Mouse (Mus musculus): ENCODE measurements around the gene Wasf2. TPM values are rescaled to one million over a fixed set of nuclear protein-coding genes. Genes with fewer than 3 reads are reported as not detected.

Gene Wasf2
- polyA plus RNA-seq, 1 experiment: 97.6 TPM

- peak overlapping the region; percentile 84 for H3K27ac ChIP-seq (ENCODE audit: insufficient read depth, low read depth, low read length)
- no peak for TF ChIP-seq POLR2A (IDR thresholded peaks at IDR 0.05; ENCODE audit: low read depth, low read length)
- TF ChIP-seq CTCF (IDR thresholded peaks at IDR 0.05; ENCODE audit: extremely low read depth, insufficient read length, insufficient replicate concordance, low read depth, low read length): no peak
- 61% methylated on average over 14 of the region's 14 CpGs for WGBS
These were observed 45.9 kb downstream of the Wasf2 start for GRCm38 (mm10) chr4:133175998-133176760.

DNA sequence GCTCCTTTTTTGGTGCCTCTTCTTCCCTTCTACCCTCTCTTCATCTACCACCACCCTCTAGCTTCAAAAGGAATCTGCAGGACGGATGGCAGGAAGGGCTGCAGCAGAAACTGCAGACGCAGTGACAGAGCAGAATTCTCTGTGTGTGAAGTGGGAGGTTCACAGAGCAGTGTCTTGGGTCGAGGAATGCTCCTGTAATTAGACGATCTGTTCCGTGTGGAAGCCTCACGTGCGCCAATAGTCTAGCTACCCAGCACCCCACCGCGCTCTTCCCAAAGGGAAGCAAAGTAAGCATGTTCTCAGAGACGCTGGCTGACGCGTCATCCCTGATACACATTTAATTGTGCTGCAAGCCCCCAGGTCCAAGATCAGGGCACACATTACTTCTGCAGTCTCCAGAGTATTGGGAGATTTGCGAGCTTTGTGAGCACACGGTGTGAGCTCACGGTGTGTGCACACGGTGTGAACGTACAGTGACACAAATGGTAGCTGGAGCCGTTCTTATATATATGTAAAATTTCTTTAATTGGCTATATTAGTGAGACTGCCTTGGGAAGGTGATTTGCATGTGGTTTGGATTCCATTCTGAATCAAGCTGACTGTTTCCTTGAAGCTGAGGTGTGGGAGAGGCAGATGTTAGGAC is 46.6 kb downstream of the Wasf2 start:
- no peak for TF ChIP-seq POLR2A (IDR thresholded peaks at IDR 0.05; ENCODE audit: low read depth, low read length)
- TF ChIP-seq CTCF (IDR thresholded peaks at IDR 0.05; ENCODE audit: extremely low read depth, insufficient read length, insufficient replicate concordance, low read depth, low read length): no peak
- Histone ChIP-seq H3K27ac (ENCODE audit: insufficient read depth, low read depth, low read length) (no peak overlapping the region), H3K36me3 (ENCODE audit: control insufficient read depth, insufficient read depth, low read length) (peaks cover 29% of the 10 kb centered on the region), H3K4me1 (ENCODE audit: control insufficient read depth, insufficient read depth, insufficient read length, low read length) (peaks cover 42% of the 10 kb centered on the region), H3K4me3 (ENCODE audit: low read depth, low read length) (no peak overlapping the region), H3K27me3 (ENCODE audit: control insufficient read depth, insufficient read depth, low read length) (no peaks in the 10 kb centered on the region)
- WGBS: 87% methylated on average over 18 of the region's 18 CpGs

More at GRCm38 (mm10) chr4:133175998-133176760, 45.9 kb downstream of the Wasf2 start:
- H3K4me3 ChIP-seq (ENCODE audit: low read depth, low read length): no peak overlapping the region
- peaks cover 30% of the 10 kb centered on the region for H3K36me3 ChIP-seq (ENCODE audit: control insufficient read depth, insufficient read depth, low read length)
- H3K27me3 ChIP-seq (ENCODE audit: control insufficient read depth, insufficient read depth, low read length): no peaks in the 10 kb centered on the region
- H3K4me1 ChIP-seq (ENCODE audit: control insufficient read depth, insufficient read depth, insufficient read length, low read length): peaks cover 46% of the 10 kb centered on the region

- H3K27me3 ChIP-seq (ENCODE audit: control insufficient read depth, insufficient read depth, low read length): no peaks in the 10 kb centered on the region
- 25% methylated on average over 5 of the region's 5 CpGs for WGBS
- no peak overlapping the region for H3K4me3 ChIP-seq (ENCODE audit: low read depth, low read length)
- H3K36me3 ChIP-seq (ENCODE audit: control insufficient read depth, insufficient read depth, low read length): peaks cover 32% of the 10 kb centered on the region
- H3K4me1 ChIP-seq (ENCODE audit: control insufficient read depth, insufficient read depth, insufficient read length, low read length): peaks cover 38% of the 10 kb centered on the region
- peak overlapping the region; percentile 75 for H3K27ac ChIP-seq (ENCODE audit: insufficient read depth, low read depth, low read length)
- TF ChIP-seq CTCF (IDR thresholded peaks at IDR 0.05; ENCODE audit: extremely low read depth, insufficient read length, insufficient replicate concordance, low read depth, low read length) (no peak), POLR2A (IDR thresholded peaks at IDR 0.05; ENCODE audit: low read depth, low read length) (no peak)
These were observed 48.0 kb downstream of the Wasf2 start for GRCm38 (mm10) chr4:133178305-133178704.

DNA sequence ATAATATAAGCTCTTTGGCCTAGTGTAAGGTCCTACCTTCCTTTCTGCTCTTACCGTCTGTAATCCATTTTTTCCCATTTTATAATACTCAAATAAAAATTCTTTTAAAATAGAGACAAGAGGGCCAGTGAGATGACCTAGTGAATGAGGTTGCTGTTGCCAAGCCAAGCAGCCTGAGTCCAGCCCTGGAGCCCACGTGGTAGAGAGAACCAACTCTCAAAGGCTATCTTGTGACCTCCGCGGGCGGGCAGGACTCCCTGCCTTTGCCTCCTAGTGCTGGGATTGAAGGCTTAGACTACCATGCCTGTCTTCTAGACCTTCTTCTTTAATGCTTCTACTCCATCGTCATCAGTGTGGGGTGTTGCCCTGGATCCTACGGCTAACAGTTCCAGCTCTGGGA is 49.0 kb downstream of the Wasf2 start:
- no peak overlapping the region for H3K27ac ChIP-seq (ENCODE audit: insufficient read depth, low read depth, low read length)
- no peak overlapping the region for H3K4me3 ChIP-seq (ENCODE audit: low read depth, low read length)
- TF ChIP-seq CTCF (IDR thresholded peaks at IDR 0.05; ENCODE audit: extremely low read depth, insufficient read length, insufficient replicate concordance, low read depth, low read length) (no peak), POLR2A (IDR thresholded peaks at IDR 0.05; ENCODE audit: low read depth, low read length) (no peak)
- peaks cover 32% of the 10 kb centered on the region for H3K36me3 ChIP-seq (ENCODE audit: control insufficient read depth, insufficient read depth, low read length)
- WGBS: 92% methylated on average over 7 of the region's 7 CpGs
- peaks cover 36% of the 10 kb centered on the region for H3K4me1 ChIP-seq (ENCODE audit: control insufficient read depth, insufficient read depth, insufficient read length, low read length)
- H3K27me3 ChIP-seq (ENCODE audit: control insufficient read depth, insufficient read depth, low read length): no peaks in the 10 kb centered on the region

GRCm38 (mm10) chr4:133182439-133183033 is 52.2 kb downstream of the Wasf2 start:
- H3K27ac ChIP-seq (ENCODE audit: insufficient read depth, low read depth, low read length): no peak overlapping the region
- H3K4me1 ChIP-seq (ENCODE audit: control insufficient read depth, insufficient read depth, insufficient read length, low read length): peaks cover 17% of the 10 kb centered on the region
- no peak overlapping the region for H3K4me3 ChIP-seq (ENCODE audit: low read depth, low read length)
- no peak for TF ChIP-seq POLR2A (IDR thresholded peaks at IDR 0.05; ENCODE audit: low read depth, low read length)
- TF ChIP-seq CTCF (IDR thresholded peaks at IDR 0.05; ENCODE audit: extremely low read depth, insufficient read length, insufficient replicate concordance, low read depth, low read length): no peak
- H3K27me3 ChIP-seq (ENCODE audit: control insufficient read depth, insufficient read depth, low read length): no peaks in the 10 kb centered on the region
- WGBS: 82% methylated on average over 8 of the region's 8 CpGs
- H3K36me3 ChIP-seq (ENCODE audit: control insufficient read depth, insufficient read depth, low read length): peaks cover 47% of the 10 kb centered on the region

GRCm38 (mm10) chr4:133184031-133184897 is 54.0 kb downstream of the Wasf2 start:
- H3K4me3 ChIP-seq (ENCODE audit: low read depth, low read length): no peak overlapping the region
- H3K27ac ChIP-seq (ENCODE audit: insufficient read depth, low read depth, low read length): peak overlapping the region; percentile 50
- no peak for TF ChIP-seq CTCF (IDR thresholded peaks at IDR 0.05; ENCODE audit: extremely low read depth, insufficient read length, insufficient replicate concordance, low read depth, low read length)
- no peak for TF ChIP-seq POLR2A (IDR thresholded peaks at IDR 0.05; ENCODE audit: low read depth, low read length)
- no peaks in the 10 kb centered on the region for H3K27me3 ChIP-seq (ENCODE audit: control insufficient read depth, insufficient read depth, low read length)
- peaks cover 55% of the 10 kb centered on the region for H3K36me3 ChIP-seq (ENCODE audit: control insufficient read depth, insufficient read depth, low read length)
- H3K4me1 ChIP-seq (ENCODE audit: control insufficient read depth, insufficient read depth, insufficient read length, low read length): peaks cover 8% of the 10 kb centered on the region; the same call in 1 of the 2 replicates
- WGBS: 69% methylated on average over 14 of the region's 14 CpGs

All from small intestine, adult 2 months (tissue).